Mouse (Mus musculus) heart, adult 2 months (tissue): ENCODE measurements around the gene S1pr3. TPM values are rescaled to one million over a fixed set of nuclear protein-coding genes. Genes with fewer than 3 reads are reported as not detected.

Source experiments
- DNase-seq, 2 experiments: peaks; one replicate each; pipeline ENCODE4 v3.0.0; 2021
- H3K27ac ChIP-seq: fragments of 200-600 bp; 2 replicates; pipeline ENCODE4 v1.8.1; 2022
- H3K27me3 ChIP-seq: fragments of 200-500 bp; 2 replicates; pipeline ENCODE4 v1.6.1; 2012; ENCODE audit warnings: mild to moderate bottlenecking, low read length, inconsistent platforms, mixed read lengths; ENCODE audit not compliant: control insufficient read depth, insufficient read depth
- H3K36me3 ChIP-seq: fragments of 200-500 bp; 2 replicates; pipeline ENCODE4 v1.6.1; 2012; ENCODE audit warnings: low read length, inconsistent platforms; ENCODE audit not compliant: control insufficient read depth, insufficient read depth
- H3K4me1 ChIP-seq: fragments of 200-500 bp; 2 replicates; pipeline ENCODE4 v1.6.1; 2011; ENCODE audit warnings: low read length; ENCODE audit not compliant: control insufficient read depth, insufficient read depth
- H3K4me3 ChIP-seq: fragments of 200-600 bp; 2 replicates; pipeline ENCODE4 v1.8.1; 2022
- H3K79me2 ChIP-seq: fragments of 200-500 bp; replicated peaks from 2 replicates; pipeline ENCODE4 v1.6.1; 2012; ENCODE audit warnings: mild to moderate bottlenecking, inconsistent platforms, low read length, moderate library complexity, mixed read lengths; ENCODE audit not compliant: control insufficient read depth, insufficient read depth
- H3K9ac ChIP-seq: fragments of 200-500 bp; 2 replicates; pipeline ENCODE4 v1.6.1; 2012; ENCODE audit warnings: low read depth, mild to moderate bottlenecking, control low read depth, inconsistent platforms, low read length, mixed read lengths
- CTCF ChIP-seq: fragments of 200-600 bp; IDR thresholded peaks from 2 replicates; pipeline ENCODE4 v1.8.1; 2022; ENCODE audit warnings: antibody characterized with exemption, mild to moderate bottlenecking, moderate library complexity
- EP300 ChIP-seq: fragments of 200-500 bp; IDR thresholded peaks from 2 replicates; pipeline ENCODE4 v1.6.1; 2011; ENCODE audit warnings: low read depth, low read length, control low read depth; ENCODE audit not compliant: insufficient read depth
- POLR2A ChIP-seq: fragments of 200-500 bp; IDR thresholded peaks from 2 replicates; pipeline ENCODE4 v1.6.1; 2011; ENCODE audit warnings: mild to moderate bottlenecking, low read depth, low read length, control low read depth; ENCODE audit not compliant: insufficient read depth
- WGBS: fragments of 180-500 bp; shearing (Covaris S2); methylation state at CpG from one replicate; pipeline ENCODE4 v1.1.7; 2018; 5-methylcytosine and 5-hydroxymethylcytosine counted together
- intact Hi-C: fragments of 180-260 bp; cut with DNase I; formaldehyde crosslinking; loops from one replicate; pipeline ENCODE4 v1.15.1; 2025
- polyA plus RNA-seq: library from polyadenylated mRNA; depleted of rRNA; stranded (reverse); fragments of >200 nt; gene quantifications from 2 replicates; pipeline ENCODE4 v1.2.3, GENCODE M21; 2012; rRNA removed
- total RNA-seq, 2 experiments: library from RNA; stranded (reverse); gene quantifications; 2 replicates each; pipeline ENCODE4 v1.2.3; 2021

The S1pr3 gene
- total and polyA plus RNA-seq, 3 experiments, result 12.2 to 16.4 (median 16.3) TPM

DNA sequence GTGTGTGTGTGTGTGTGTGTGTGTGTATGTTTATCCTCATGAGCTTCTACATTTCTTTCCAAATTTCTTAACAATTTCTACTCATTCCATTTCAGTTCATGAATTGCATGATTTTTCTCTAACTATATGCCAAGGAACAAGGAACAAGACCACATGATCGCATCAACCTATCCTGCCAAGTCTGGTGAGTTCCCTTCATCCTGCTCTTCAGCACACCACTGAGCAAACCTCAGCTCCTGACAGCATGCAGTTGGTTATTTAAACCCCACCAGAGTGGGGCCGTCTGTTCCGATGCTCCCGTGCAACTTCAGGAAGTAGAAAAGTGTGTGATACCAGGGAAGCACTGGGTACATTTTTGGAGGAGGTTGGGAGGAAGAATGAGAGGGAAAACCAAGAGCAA, 38.1 kb downstream of the S1pr3 start:
- no peak overlapping the region for H3K9ac ChIP-seq
- no peaks in the 10 kb centered on the region for H3K79me2 ChIP-seq
- no peaks in the 10 kb centered on the region for H3K36me3 ChIP-seq
- TF ChIP-seq CTCF, result no peak
- TF ChIP-seq POLR2A, result no peak
- no peak for TF ChIP-seq EP300
- intact Hi-C loops, result no loop called here
- H3K27ac ChIP-seq, result no peak overlapping the region
- WGBS, result 59% methylated on average over 4 of the region's 4 CpGs
- DNase-seq, result no peak
- H3K4me1 ChIP-seq, result no peaks in the 10 kb centered on the region
- H3K4me3 ChIP-seq, result no peak overlapping the region
- H3K27me3 ChIP-seq, result no peaks in the 10 kb centered on the region

DNA sequence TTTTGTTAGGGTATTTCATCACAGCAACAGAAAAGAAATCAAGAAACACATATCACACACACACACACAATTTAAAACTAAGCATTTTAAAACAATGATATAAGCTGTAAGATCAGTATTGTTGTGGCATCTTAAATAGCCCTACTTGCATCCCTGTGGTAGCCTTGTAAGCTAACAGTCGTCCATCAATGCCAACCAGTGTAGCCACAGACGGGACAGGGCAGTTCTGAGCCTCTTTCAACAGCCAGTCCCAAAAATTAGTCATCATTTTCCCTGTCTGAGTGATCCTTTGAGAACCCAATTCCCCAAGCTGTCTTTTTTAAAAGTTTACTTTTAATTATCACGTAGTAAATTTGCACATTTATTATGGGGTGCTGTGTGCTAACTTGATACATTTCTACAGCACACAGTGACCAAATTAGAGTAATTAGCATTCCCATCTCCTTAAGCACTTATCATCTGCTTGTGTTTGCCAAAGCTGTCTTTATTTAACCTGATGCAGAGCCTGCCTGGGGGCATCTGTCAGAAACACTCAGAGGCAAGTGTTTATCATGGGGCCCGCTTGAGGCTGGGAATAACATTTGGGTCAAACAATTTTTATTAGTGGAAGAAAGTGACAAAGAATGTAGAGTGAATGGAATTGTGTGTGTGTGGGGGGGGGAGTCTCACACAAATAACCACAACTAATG, 47.9 kb downstream of the S1pr3 start:
- Histone ChIP-seq H3K9ac (no peak overlapping the region), H3K36me3 (no peaks in the 10 kb centered on the region), H3K27me3 (no peaks in the 10 kb centered on the region), H3K4me3 (no peak overlapping the region), H3K4me1 (no peaks in the 10 kb centered on the region), H3K27ac (no peak overlapping the region), H3K79me2 (no peaks in the 10 kb centered on the region)
- no peak for DNase-seq
- intact Hi-C loops, result no loop called here
- TF ChIP-seq POLR2A (no peak), CTCF (no peak), EP300 (no peak)
- 48% methylated on average over 4 of the region's 4 CpGs for WGBS

DNA sequence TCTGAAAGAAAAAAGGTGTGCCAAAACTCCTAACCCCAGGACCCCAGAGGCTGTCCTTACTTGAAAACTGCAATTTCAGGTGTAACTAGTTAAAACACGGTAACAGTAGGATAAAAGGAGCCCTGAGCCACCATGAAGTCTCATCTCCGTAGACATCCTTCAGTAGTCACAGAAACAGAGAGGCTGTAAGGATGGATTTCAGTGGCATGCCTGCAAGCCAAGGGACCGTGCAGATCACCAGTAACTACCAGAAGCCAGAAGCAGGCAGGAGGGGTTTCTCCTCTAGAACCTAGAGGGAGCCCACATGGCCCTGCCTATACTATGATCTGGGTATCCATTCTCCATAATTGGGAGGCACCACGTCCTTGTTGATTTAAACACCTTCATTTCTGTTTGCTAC, 55.9 kb downstream of the S1pr3 start:
- Histone ChIP-seq H3K9ac (no peak overlapping the region), H3K4me1 (no peaks in the 10 kb centered on the region), H3K36me3 (no peaks in the 10 kb centered on the region), H3K27me3 (no peaks in the 10 kb centered on the region), H3K27ac (no peak overlapping the region), H3K79me2 (no peaks in the 10 kb centered on the region), H3K4me3 (no peak overlapping the region)
- DNase-seq, result no peak
- WGBS, result 76% methylated on average over 4 of the region's 4 CpGs
- intact Hi-C loops, result no loop called here
- TF ChIP-seq CTCF, result no peak
- no peak for TF ChIP-seq EP300
- TF ChIP-seq POLR2A, result no peak

DNA sequence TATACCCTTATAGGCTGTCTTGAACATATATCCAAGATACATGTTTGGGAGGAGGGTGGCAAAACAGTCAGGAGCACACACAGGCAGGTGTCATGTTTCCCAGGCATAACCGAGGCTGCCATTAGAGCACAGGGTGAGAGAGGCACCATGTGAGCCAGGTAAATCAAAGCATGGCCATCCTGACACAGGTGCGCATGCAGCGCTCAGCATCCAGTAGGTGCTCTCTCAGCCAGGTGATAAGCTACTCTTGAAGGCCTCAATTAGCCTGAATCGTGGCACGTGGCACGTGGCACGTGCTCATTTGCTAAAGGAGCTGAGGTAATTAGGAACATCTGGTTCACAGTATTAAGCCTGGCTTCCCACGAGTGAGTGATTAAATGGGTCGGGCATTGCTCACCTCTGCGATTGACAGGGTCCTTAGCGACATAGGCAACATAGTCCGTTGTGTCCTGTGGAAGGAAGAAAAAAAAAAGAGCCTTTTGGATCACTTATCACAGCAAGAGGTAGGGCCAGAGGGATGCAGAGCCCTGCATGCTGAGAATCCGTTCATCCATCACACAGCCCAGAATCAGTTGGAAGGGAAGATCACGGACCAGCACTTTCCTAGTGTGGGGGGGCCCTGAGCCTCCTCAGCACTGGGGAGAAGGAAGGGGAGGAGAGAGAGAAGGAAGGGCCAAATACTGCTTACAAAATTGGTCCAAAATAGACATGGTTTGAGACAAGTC, 57.8 kb downstream of the S1pr3 start:
- intact Hi-C loops, result no loop called here
- no peak for DNase-seq
- no peaks in the 10 kb centered on the region for H3K36me3 ChIP-seq
- TF ChIP-seq EP300 (no peak), POLR2A (no peak), CTCF (no peak)
- no peaks in the 10 kb centered on the region for H3K27me3 ChIP-seq
- H3K4me1 ChIP-seq, result no peaks in the 10 kb centered on the region
- H3K27ac ChIP-seq, result no peak overlapping the region
- H3K9ac ChIP-seq, result no peak overlapping the region
- no peak overlapping the region for H3K4me3 ChIP-seq
- 82% methylated on average over 14 of the region's 14 CpGs for WGBS
- H3K79me2 ChIP-seq, result no peaks in the 10 kb centered on the region

DNA sequence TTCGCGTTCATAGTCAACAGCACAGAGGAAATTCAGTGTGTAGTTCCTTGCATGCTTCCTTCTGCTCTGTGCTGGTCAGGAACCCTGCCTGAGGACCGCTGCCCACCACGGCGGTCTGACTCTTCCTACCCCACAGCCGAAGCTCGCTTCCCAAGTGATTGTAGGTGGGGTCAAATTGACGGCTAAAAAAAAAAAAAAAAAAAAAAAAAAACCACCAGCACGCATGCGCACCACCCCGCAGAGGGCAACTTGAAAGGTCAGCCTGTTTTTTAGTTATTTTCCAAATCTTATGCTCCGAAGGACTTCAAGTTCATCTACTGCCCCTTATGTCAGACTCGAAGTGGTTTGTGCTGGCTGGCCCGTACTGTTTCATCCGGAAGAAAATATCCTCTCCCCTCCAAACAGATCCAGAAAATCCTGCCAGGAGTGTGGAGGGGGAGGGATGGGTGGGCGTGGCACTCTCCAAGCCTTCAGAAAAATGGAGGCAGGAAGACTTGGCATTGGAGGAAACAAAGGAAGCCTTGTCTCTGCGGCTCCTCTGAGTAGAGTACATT, 60.3 kb downstream of the S1pr3 start:
- Histone ChIP-seq H3K4me3 (no peak overlapping the region), H3K4me1 (no peaks in the 10 kb centered on the region), H3K36me3 (no peaks in the 10 kb centered on the region), H3K27me3 (no peaks in the 10 kb centered on the region), H3K27ac (no peak overlapping the region), H3K9ac (no peak overlapping the region), H3K79me2 (no peaks in the 10 kb centered on the region)
- intact Hi-C loops, result no loop called here
- 64% methylated on average over 17 of the region's 17 CpGs for WGBS
- no peak for DNase-seq
- no peak for TF ChIP-seq EP300
- no peak for TF ChIP-seq POLR2A
- TF ChIP-seq CTCF, result no peak

Other genes starting within 250 kb of the S1pr3 start
- gene Nxnl2, start 237.6 kb upstream of the S1pr3 start, total RNA-seq, result under 1 TPM; 0.29 to 0.55 TPM
- gene Nxnl2, start 237.6 kb upstream of the S1pr3 start, polyA plus RNA-seq, result 0.29 and 0.55 TPM in 2 replicates
- gene Shc3, start 160.8 kb downstream of the S1pr3 start, total RNA-seq, result 1 to 10 TPM in 1 of 2 experiments, under 1 TPM in 1; 0.91 to 2.1 TPM
- gene Shc3, start 160.8 kb downstream of the S1pr3 start, polyA plus RNA-seq, result 0.80 and 1.2 TPM in 2 replicates
- gene Cks2, start 236.6 kb downstream of the S1pr3 start, total RNA-seq, result 1 to 10 TPM in 1 of 2 experiments, under 1 TPM in 1; 0.50 to 1.2 TPM
- 1.5 and 1.6 TPM in 2 replicates for gene Cks2, start 236.6 kb downstream of the S1pr3 start, polyA plus RNA-seq
- gene Secisbp2, start 243.1 kb downstream of the S1pr3 start, total RNA-seq, result 10 to 100 TPM; 11.1 to 11.5 TPM
- 15.3 and 20.6 TPM in 2 replicates for gene Secisbp2, start 243.1 kb downstream of the S1pr3 start, polyA plus RNA-seq